Comparison of ENCODE assay signal across 8 mouse cellular contexts in genomic region chr13:23746201-23747080, GRCm38 (mm10). TPM values are rescaled to one million over a fixed set of nuclear protein-coding genes. Genes with fewer than 3 reads are reported as not detected.
DNase-seq lines count a peak whose midpoint lies in the region; ATAC-seq and TF ChIP-seq lines count a peak whose summit lies in the region.
"Not testable (repeated sequence)": the region's sequence is repeated elsewhere in the genome, so short reads cannot be mapped to it uniquely, and the experiment has no call there.

Gene Hist1h2bb (plus strand): TSS chr13:23746734.

- WGBS in forebrain, embryonic 13.5 days, result under 1% methylated on average over 47 of the region's 58 CpGs
- WGBS in large intestine, adult 2 months, result under 1% methylated on average over 47 of the region's 58 CpGs
- 0% methylated on average over 34 of the region's 58 CpGs for WGBS in liver, embryonic 16.5 days (ENCODE audit: insufficient replicate concordance)
- under 1% methylated on average over 47 of the region's 58 CpGs for WGBS in neural tube, embryonic 12.5 days

- H3K4me3 ChIP-seq in E14TG2a.4 (replicated peaks; ENCODE audit: low read length), result peak within 1 kb of the TSS; percentile 75
- peak within 1 kb of the TSS; percentile 38 for H3K4me3 ChIP-seq in forebrain, embryonic 13.5 days
- peak within 1 kb of the TSS; percentile 66 for H3K4me3 ChIP-seq in liver, embryonic 16.5 days (ENCODE audit: low read depth, low read length)
- H3K4me3 ChIP-seq in neural tube, embryonic 12.5 days, result peak within 1 kb of the TSS; percentile 39

- DNase-seq in c-Kit-positive CD71-positive TER-119-positive erythroid progenitor cells, embryonic 14.5 days (ENCODE audit: low spot score), result peak; percentile 96
- peak; percentile 64 to 70 for DNase-seq in heart, postnatal 14 days
- DNase-seq in large intestine, adult 2 months (ENCODE audit: low read depth, low spot score), result peak; percentile 95
- peak; percentile 99 for DNase-seq in telencephalon, adult 2 months (ENCODE audit: low read depth, low spot score)

- not testable (repeated sequence) for H3K36me3 ChIP-seq in E14TG2a.4 (ENCODE audit: insufficient read depth, low read length); forebrain, embryonic 13.5 days (ENCODE audit: poor library complexity, severe bottlenecking); liver, embryonic 16.5 days (ENCODE audit: control insufficient read depth, insufficient read depth); neural tube, embryonic 12.5 days

- H3K27ac ChIP-seq in forebrain, embryonic 13.5 days, result peak within 1 kb of the TSS; percentile 96
- H3K27ac ChIP-seq in liver, embryonic 16.5 days (ENCODE audit: low read length), result peak within 1 kb of the TSS; percentile 100
- peak within 1 kb of the TSS; percentile 94 for H3K27ac ChIP-seq in neural tube, embryonic 12.5 days

- peak within 1 kb of the TSS; percentile 76 for H3K9ac ChIP-seq in forebrain, embryonic 13.5 days
- peak within 1 kb of the TSS; percentile 86 for H3K9ac ChIP-seq in liver, embryonic 16.5 days (ENCODE audit: low read depth, low read length)
- H3K9ac ChIP-seq in neural tube, embryonic 12.5 days, result peak within 1 kb of the TSS; percentile 58

- intact Hi-C loops in heart, postnatal 14 days (cut with DNase I), result loop anchor here (5.0 kb wide), 2 partner anchors 309 to 1704 kb away; partner anchors contain the start of genes Hist1h2ag, Hist1h2bj and Hist1h4i

- not testable (repeated sequence) for TF ChIP-seq CTCF in E14TG2a.4 (conservative IDR thresholded peaks at IDR 0.05; ENCODE audit: low read length)

- H3K4me2 ChIP-seq in forebrain, embryonic 13.5 days, result peak within 1 kb of the TSS; percentile 67
- H3K4me2 ChIP-seq in liver, embryonic 16.5 days (ENCODE audit: low read depth, low read length), result peak within 1 kb of the TSS; percentile 76
- H3K4me2 ChIP-seq in neural tube, embryonic 12.5 days (replicated peaks), result peak within 1 kb of the TSS; percentile 60

- not testable (repeated sequence) for H3K27me3 ChIP-seq in E14TG2a.4 (ENCODE audit: insufficient read depth, low read length); forebrain, embryonic 13.5 days; liver, embryonic 16.5 days (ENCODE audit: control insufficient read depth, insufficient read depth, low read depth, low read length); neural tube, embryonic 12.5 days (replicated peaks)

- peaks cover 47% of the 10 kb centered on the region for H3K4me1 ChIP-seq in E14TG2a.4 (replicated peaks; ENCODE audit: low read depth, low read length)
- peaks cover 24% of the 10 kb centered on the region for H3K4me1 ChIP-seq in forebrain, embryonic 13.5 days
- peaks cover 36% of the 10 kb centered on the region for H3K4me1 ChIP-seq in liver, embryonic 16.5 days (ENCODE audit: control insufficient read depth, low read depth, low read length)
- not testable (repeated sequence) for H3K4me1 ChIP-seq in neural tube, embryonic 12.5 days

- ATAC-seq in forebrain, embryonic 13.5 days, result peak; percentile 93
- peak; percentile 74 for ATAC-seq in liver, embryonic 16.5 days (ENCODE audit: low read depth)
- ATAC-seq in neural tube, embryonic 12.5 days (ENCODE audit: low FRiP score, low read depth), result peak; percentile 89

- not testable (repeated sequence) for H3K9me3 ChIP-seq in E14TG2a.4 (ENCODE audit: low read length); forebrain, embryonic 13.5 days (replicated peaks); liver, embryonic 16.5 days (replicated peaks; ENCODE audit: control insufficient read depth, low read length); neural tube, embryonic 12.5 days

RNA-seq across cellular contexts. Expression of gene Hist1h2bb, which starts in this region (rescaled TPM):
- polyA plus RNA-seq in forebrain, embryonic 13.5 days (2015; fragmentation: Nextera tagmentation; extraction: Ambion mirVana), result 3.0 and 5.5 TPM in 2 replicates
- 10 to 100 TPM; 26.5 to 61.9 TPM for total RNA-seq in heart, postnatal 14 days (2021)
- polyA plus RNA-seq in large intestine, adult 2 months (2012; rRNA removed), result 13.5 and 18.0 TPM in 2 replicates
- polyA plus RNA-seq in liver, embryonic 16.5 days (2015; fragmentation: Nextera tagmentation; extraction: Ambion mirVana), result 3.2 and 6.3 TPM in 2 replicates
- 1.3 and 1.7 TPM in 2 replicates for polyA plus RNA-seq in neural tube, embryonic 12.5 days (2016; fragmentation: Nextera tagmentation; extraction: Ambion mirVana)

Comparison
In these comparisons a context has a peak if more than half of its experiments do, and no peak if none do; other contexts are left out.
1. Peak in every context shown above with its lines: DNase-seq, ATAC-seq, H3K4me3 ChIP-seq and H3K27ac ChIP-seq.